Mouse (Mus musculus): ENCODE measurements around the gene Synj2. TPM values are rescaled to one million over a fixed set of nuclear protein-coding genes. Genes with fewer than 3 reads are reported as not detected.

Synj2 gene
- polyA plus RNA-seq, 1 experiment: 1.6 TPM

- WGBS: 93% methylated on average over 10 of the region's 10 CpGs
- no peak for TF ChIP-seq CTCF (IDR thresholded peaks at IDR 0.05; ENCODE audit: extremely low read depth, insufficient read depth, insufficient read length, insufficient replicate concordance)
- TF ChIP-seq POLR2A (IDR thresholded peaks at IDR 0.05; ENCODE audit: low read depth, low read length): no peak
- no peak for DNase-seq (ENCODE audit: low read depth in 1 of 2, low spot score in 2 of 2)
- H3K4me3 ChIP-seq (ENCODE audit: extremely low read depth, insufficient read depth, insufficient read length): no peak overlapping the region
- no peaks in the 10 kb centered on the region for H3K36me3 ChIP-seq (ENCODE audit: control insufficient read depth, insufficient read depth, low read length)
- H3K27ac ChIP-seq (ENCODE audit: insufficient read depth, low read length): no peak overlapping the region
- H3K27me3 ChIP-seq (ENCODE audit: control insufficient read depth, insufficient read depth, low read length): no peaks in the 10 kb centered on the region
- H3K4me1 ChIP-seq (ENCODE audit: control insufficient read depth, insufficient read depth, insufficient read length): no peaks in the 10 kb centered on the region
Measured at GRCm38 (mm10) chr17:5958636-5959035, 17.6 kb downstream of the Synj2 start.

- 74% methylated on average over 7 of the region's 7 CpGs for WGBS
- H3K27me3 ChIP-seq (ENCODE audit: control insufficient read depth, insufficient read depth, low read length): no peaks in the 10 kb centered on the region
- no peak for TF ChIP-seq CTCF (IDR thresholded peaks at IDR 0.05; ENCODE audit: extremely low read depth, insufficient read depth, insufficient read length, insufficient replicate concordance)
- TF ChIP-seq POLR2A (IDR thresholded peaks at IDR 0.05; ENCODE audit: low read depth, low read length): no peak
Measured at GRCm38 (mm10) chr17:5959096-5959495, 18.0 kb downstream of the Synj2 start.

GRCm38 (mm10) chr17:5959802-5960201, 18.7 kb downstream of the Synj2 start:
- Histone ChIP-seq H3K4me1 (ENCODE audit: control insufficient read depth, insufficient read depth, insufficient read length) (no peaks in the 10 kb centered on the region), H3K27ac (ENCODE audit: insufficient read depth, low read length) (no peak overlapping the region), H3K4me3 (ENCODE audit: extremely low read depth, insufficient read depth, insufficient read length) (no peak overlapping the region), H3K27me3 (ENCODE audit: control insufficient read depth, insufficient read depth, low read length) (no peaks in the 10 kb centered on the region), H3K36me3 (ENCODE audit: control insufficient read depth, insufficient read depth, low read length) (no peaks in the 10 kb centered on the region)
- TF ChIP-seq CTCF (IDR thresholded peaks at IDR 0.05; ENCODE audit: extremely low read depth, insufficient read depth, insufficient read length, insufficient replicate concordance): no peak
- no peak for TF ChIP-seq POLR2A (IDR thresholded peaks at IDR 0.05; ENCODE audit: low read depth, low read length)
- 86% methylated on average over 9 of the region's 9 CpGs for WGBS
- no peak for DNase-seq (ENCODE audit: low read depth in 1 of 2, low spot score in 2 of 2)

More at GRCm38 (mm10) chr17:5959096-5959495, 18.0 kb downstream of the Synj2 start:
- Histone ChIP-seq H3K4me1 (ENCODE audit: control insufficient read depth, insufficient read depth, insufficient read length) (no peaks in the 10 kb centered on the region), H3K36me3 (ENCODE audit: control insufficient read depth, insufficient read depth, low read length) (no peaks in the 10 kb centered on the region), H3K4me3 (ENCODE audit: extremely low read depth, insufficient read depth, insufficient read length) (no peak overlapping the region), H3K27ac (ENCODE audit: insufficient read depth, low read length) (no peak overlapping the region)
- no peak for DNase-seq (ENCODE audit: low read depth in 1 of 2, low spot score in 2 of 2)

GRCm38 (mm10) chr17:5963766-5964165, 22.7 kb downstream of the Synj2 start:
- WGBS: 89% methylated on average over 8 of the region's 8 CpGs
- no peak for DNase-seq (ENCODE audit: low read depth in 1 of 2, low spot score in 2 of 2)
- no peak for TF ChIP-seq POLR2A (IDR thresholded peaks at IDR 0.05; ENCODE audit: low read depth, low read length)
- TF ChIP-seq CTCF (IDR thresholded peaks at IDR 0.05; ENCODE audit: extremely low read depth, insufficient read depth, insufficient read length, insufficient replicate concordance): no peak

GRCm38 (mm10) chr17:5965084-5965781, 24.2 kb downstream of the Synj2 start:
- H3K27me3 ChIP-seq (ENCODE audit: control insufficient read depth, insufficient read depth, low read length): no peaks in the 10 kb centered on the region
- WGBS: 87% methylated on average over 9 of the region's 9 CpGs
- no peaks in the 10 kb centered on the region for H3K4me1 ChIP-seq (ENCODE audit: control insufficient read depth, insufficient read depth, insufficient read length)
- no peak overlapping the region for H3K4me3 ChIP-seq (ENCODE audit: extremely low read depth, insufficient read depth, insufficient read length)
- H3K27ac ChIP-seq (ENCODE audit: insufficient read depth, low read length): no peak overlapping the region
- TF ChIP-seq CTCF (IDR thresholded peaks at IDR 0.05; ENCODE audit: extremely low read depth, insufficient read depth, insufficient read length, insufficient replicate concordance) (no peak), POLR2A (IDR thresholded peaks at IDR 0.05; ENCODE audit: low read depth, low read length) (no peak)
- H3K36me3 ChIP-seq (ENCODE audit: control insufficient read depth, insufficient read depth, low read length): no peaks in the 10 kb centered on the region
- DNase-seq (ENCODE audit: low read depth in 1 of 2, low spot score in 2 of 2): no peak

More at GRCm38 (mm10) chr17:5963766-5964165, 22.7 kb downstream of the Synj2 start:
- H3K27me3 ChIP-seq (ENCODE audit: control insufficient read depth, insufficient read depth, low read length): no peaks in the 10 kb centered on the region
- no peaks in the 10 kb centered on the region for H3K4me1 ChIP-seq (ENCODE audit: control insufficient read depth, insufficient read depth, insufficient read length)
- H3K4me3 ChIP-seq (ENCODE audit: extremely low read depth, insufficient read depth, insufficient read length): no peak overlapping the region
- no peak overlapping the region for H3K27ac ChIP-seq (ENCODE audit: insufficient read depth, low read length)
- H3K36me3 ChIP-seq (ENCODE audit: control insufficient read depth, insufficient read depth, low read length): no peaks in the 10 kb centered on the region

GRCm38 (mm10) chr17:5966706-5967105, 25.6 kb downstream of the Synj2 start:
- 95% methylated on average over 5 of the region's 5 CpGs for WGBS

GRCm38 (mm10) chr17:5968562-5968961, 27.5 kb downstream of the Synj2 start:
- no peak overlapping the region for H3K4me3 ChIP-seq (ENCODE audit: extremely low read depth, insufficient read depth, insufficient read length)
- TF ChIP-seq CTCF (IDR thresholded peaks at IDR 0.05; ENCODE audit: extremely low read depth, insufficient read depth, insufficient read length, insufficient replicate concordance): no peak
- no peak for TF ChIP-seq POLR2A (IDR thresholded peaks at IDR 0.05; ENCODE audit: low read depth, low read length)
- no peak for DNase-seq (ENCODE audit: low read depth in 1 of 2, low spot score in 2 of 2)
- 88% methylated on average over 6 of the region's 6 CpGs for WGBS
- H3K4me1 ChIP-seq (ENCODE audit: control insufficient read depth, insufficient read depth, insufficient read length): no peaks in the 10 kb centered on the region
- H3K27me3 ChIP-seq (ENCODE audit: control insufficient read depth, insufficient read depth, low read length): no peaks in the 10 kb centered on the region
- H3K36me3 ChIP-seq (ENCODE audit: control insufficient read depth, insufficient read depth, low read length): no peaks in the 10 kb centered on the region
- no peak overlapping the region for H3K27ac ChIP-seq (ENCODE audit: insufficient read depth, low read length)

More at GRCm38 (mm10) chr17:5966706-5967105, 25.6 kb downstream of the Synj2 start:
- Histone ChIP-seq H3K27me3 (ENCODE audit: control insufficient read depth, insufficient read depth, low read length) (no peaks in the 10 kb centered on the region), H3K36me3 (ENCODE audit: control insufficient read depth, insufficient read depth, low read length) (no peaks in the 10 kb centered on the region), H3K27ac (ENCODE audit: insufficient read depth, low read length) (no peak overlapping the region), H3K4me1 (ENCODE audit: control insufficient read depth, insufficient read depth, insufficient read length) (no peaks in the 10 kb centered on the region), H3K4me3 (ENCODE audit: extremely low read depth, insufficient read depth, insufficient read length) (no peak overlapping the region)
- no peak for TF ChIP-seq POLR2A (IDR thresholded peaks at IDR 0.05; ENCODE audit: low read depth, low read length)
- TF ChIP-seq CTCF (IDR thresholded peaks at IDR 0.05; ENCODE audit: extremely low read depth, insufficient read depth, insufficient read length, insufficient replicate concordance): no peak
- no peak for DNase-seq (ENCODE audit: low read depth in 1 of 2, low spot score in 2 of 2)
